Mouse (Mus musculus): ENCODE results near the gene Pim3. TPM values are rescaled to one million over a fixed set of nuclear protein-coding genes. Genes with fewer than 3 reads are reported as not detected.

The Pim3 gene
- total RNA-seq, 2 experiments from 2014 or later, result 13.4 to 26.0 TPM

DNA sequence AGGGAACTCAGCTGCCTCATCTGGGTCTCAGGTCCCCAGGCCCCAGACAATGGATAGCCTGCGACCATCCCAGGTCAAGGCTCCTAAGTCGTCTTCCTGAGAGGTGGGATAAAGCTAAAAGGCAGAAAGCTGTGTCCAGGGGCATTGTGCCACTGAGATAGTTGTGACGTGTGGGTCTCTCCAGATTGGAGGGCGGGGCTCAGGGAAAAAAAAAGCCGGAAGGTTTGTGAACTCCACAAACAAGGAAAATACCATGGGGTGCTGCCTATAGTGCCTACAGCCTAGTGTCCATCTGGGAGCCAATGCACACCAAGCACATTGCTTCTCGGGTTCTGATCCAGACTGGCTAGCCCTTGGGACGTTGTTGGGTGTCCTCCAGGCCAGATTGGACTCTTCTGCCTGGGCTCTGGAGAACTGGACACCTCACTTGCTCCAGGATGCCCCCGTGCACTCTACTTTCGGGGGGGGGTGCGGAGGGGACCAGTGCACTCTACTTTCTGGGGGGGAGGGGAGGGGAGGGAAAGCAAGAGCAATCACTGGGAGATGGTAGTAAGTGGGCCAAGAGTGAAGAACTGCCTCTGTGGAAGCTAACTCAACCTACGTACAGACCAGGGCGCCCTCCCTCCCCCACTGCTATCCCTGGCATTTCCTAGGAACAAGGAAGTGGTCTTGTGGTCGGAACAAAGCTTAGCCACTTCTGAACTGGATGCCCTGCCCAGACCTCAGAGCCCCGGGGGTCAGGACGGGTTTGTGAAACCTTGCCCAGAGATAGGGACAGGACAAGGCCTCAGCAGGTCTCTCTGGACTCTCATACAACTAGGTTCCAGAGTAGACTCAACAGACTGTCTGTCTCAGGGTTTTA, 6.8 kb upstream of the Pim3 start:
- no peak for DNase-seq
- intact Hi-C loops (cut with DNase I; ENCODE audit: low total_unique reads), result no loop called here

DNA sequence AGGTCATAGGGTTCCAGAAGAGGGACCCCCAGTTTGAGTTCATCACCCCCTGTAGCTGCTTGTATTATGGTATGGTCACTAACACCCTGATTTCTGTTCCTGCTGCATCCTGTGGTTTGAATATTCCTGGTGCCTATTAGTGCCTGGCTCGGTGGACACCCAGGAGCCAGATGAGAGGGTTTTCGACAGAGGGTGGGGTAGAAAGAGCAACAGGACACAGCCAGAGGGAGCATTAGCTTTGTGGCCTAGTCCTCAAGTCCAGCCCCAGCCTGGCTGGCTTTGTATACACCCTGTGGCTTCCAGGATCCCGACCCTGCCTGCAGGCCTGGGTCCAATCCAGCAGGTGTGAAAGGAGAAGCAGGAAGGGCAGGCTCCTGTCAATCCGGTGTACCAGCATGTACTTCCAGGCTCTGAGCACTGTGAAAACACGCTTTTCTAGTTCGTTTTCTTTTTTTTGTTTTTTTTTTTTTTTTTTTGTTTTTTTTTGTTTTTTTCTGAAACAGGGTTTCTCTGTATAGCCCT, 6.0 kb upstream of the Pim3 start:
- intact Hi-C loops (cut with DNase I; ENCODE audit: low total_unique reads), result no loop called here
- DNase-seq, result no peak

DNA sequence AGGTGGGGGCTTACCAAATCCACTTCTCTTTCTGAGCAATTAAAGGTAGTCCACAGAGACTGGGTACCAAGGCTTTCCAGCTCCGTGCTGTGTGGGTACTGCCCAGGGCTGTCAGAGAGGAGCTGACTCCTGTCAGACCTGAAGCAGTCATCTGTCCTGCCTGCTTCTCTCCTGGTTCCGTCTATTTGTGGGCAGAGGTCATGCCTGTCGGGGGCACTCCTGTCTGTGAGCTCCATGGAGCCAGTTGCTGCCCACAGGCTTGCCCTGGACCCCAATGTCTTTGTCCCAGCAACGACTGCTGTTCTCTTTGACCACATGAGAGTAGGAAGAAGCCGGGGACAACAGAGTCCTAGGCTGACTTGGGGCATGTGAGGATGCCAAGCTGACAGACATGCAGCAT, 5.4 kb upstream of the Pim3 start:
- DNase-seq, result no peak
- intact Hi-C loops (cut with DNase I; ENCODE audit: low total_unique reads), result no loop called here

DNA sequence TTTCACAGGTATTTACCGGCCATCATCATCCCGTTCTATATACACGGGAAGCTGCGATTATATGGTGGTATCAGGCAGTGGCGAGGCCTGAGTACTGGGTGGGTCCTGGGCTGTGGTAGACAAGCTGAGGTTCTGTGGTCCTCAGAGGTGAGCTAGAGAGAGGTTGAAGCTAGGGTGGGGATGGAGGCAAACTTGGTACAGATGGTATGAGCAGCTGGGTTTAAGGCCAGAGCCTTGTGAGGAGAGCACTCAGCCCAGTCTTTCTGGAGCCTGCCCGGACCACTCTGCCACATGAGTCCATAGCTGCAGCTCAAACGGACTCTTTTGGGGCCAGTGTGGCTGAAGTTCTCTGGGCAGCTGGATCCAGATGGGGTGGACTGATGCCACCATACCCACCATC, 4.6 kb upstream of the Pim3 start:
- DNase-seq, result no peak
- intact Hi-C loops (cut with DNase I; ENCODE audit: low total_unique reads), result no loop called here

DNA sequence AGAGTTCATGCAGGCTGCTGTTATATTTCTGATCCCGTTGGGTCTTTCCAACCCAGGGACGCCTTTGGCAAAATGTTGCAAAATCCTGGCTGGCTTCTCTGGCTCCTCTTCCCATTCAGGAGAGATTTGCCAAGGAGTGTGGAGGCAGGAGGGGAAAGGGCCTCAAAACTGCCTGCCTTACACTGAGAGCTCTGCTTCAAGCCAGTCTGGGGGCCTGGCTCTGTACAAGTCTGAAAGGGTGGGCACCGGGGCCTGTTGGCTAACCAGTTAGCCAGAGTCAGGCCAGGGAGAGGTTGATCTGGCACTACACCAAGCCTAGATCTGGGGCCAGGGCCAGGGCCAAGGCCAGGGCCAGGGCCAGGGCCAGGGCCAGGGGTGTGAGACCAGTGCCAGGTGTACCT, 3.8 kb upstream of the Pim3 start:
- DNase-seq, result no peak
- intact Hi-C loops (cut with DNase I; ENCODE audit: low total_unique reads), result no loop called here

DNA sequence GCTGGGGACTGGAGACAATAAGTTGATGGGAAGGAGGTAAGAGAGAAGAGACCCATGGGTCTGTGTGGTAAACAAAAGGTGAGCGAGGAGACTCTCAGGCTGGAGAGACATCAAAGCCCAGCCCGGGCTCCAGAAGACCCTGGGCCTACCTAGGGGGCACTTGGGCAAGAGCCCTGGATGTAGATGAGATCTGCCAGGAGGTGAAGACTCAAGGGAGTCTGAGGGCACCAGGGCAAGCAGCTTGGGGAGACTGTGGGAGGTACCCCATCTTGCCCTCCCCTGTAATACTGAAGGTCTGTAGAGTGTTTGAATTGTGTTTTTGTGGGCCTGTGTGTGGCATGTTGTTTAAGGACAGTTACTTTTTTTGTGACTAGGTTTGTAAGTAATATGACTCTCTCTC, 3.3 kb upstream of the Pim3 start:
- intact Hi-C loops (cut with DNase I; ENCODE audit: low total_unique reads), result no loop called here
- DNase-seq, result no peak

DNA sequence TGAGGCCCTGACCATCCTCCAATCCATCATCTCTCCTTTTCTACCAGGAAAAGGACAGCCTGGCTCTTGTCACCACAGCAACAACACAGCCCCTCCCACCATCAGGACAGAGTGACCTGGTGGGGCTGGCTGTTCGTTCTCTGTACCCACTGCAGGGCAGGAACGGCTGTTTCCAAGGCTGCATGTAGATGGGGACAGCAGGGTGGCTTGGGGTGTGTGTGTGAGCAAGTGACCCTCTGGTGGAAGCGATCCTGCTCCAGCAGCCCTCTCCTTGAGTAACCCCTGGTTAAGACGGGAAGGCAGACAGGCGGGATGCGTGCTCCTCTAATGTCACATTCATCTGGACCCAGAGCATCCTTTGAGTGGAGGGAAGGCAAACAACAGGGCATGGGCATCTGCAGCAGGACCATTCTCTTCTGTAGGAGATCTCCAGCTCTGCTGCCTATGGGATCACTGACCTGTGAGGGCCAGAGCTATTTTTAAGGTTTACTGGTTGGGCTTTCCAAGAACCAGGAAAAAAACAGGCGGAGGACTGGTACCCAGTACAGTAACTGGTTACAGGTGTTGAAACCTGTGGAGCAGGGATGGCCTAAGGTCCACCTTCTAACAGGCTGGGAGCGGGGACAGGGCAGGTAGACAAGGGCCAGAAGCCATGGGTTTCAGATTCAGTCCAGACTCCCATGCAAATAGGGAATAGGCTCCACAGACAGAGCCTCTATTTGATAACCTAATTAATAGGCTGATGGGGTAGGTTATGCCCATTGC, 2.6 kb upstream of the Pim3 start:
- intact Hi-C loops (cut with DNase I; ENCODE audit: low total_unique reads), result no loop called here
- DNase-seq, result no peak

DNA sequence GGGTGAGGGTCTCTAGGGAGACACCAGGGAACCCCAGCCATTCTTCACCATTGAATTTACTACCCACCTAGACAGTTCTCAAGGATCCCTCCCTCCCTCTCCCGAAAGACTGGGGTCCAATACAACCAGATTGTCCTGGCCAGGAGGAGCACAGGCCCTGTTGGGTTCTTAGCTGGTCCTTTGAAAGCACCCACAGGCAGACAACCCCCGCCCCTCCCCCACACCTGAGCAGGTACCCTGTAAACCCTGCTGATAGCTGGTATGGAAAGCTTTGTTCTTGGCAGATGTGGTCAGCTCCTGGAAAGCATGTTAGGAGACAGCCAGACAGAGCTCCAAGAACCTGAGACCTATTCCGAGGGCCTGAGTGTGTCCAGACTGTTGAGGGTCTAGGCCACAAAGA, 1.2 kb upstream of the Pim3 start:
- no peak for DNase-seq
- intact Hi-C loops (cut with DNase I; ENCODE audit: low total_unique reads), result no loop called here

DNA sequence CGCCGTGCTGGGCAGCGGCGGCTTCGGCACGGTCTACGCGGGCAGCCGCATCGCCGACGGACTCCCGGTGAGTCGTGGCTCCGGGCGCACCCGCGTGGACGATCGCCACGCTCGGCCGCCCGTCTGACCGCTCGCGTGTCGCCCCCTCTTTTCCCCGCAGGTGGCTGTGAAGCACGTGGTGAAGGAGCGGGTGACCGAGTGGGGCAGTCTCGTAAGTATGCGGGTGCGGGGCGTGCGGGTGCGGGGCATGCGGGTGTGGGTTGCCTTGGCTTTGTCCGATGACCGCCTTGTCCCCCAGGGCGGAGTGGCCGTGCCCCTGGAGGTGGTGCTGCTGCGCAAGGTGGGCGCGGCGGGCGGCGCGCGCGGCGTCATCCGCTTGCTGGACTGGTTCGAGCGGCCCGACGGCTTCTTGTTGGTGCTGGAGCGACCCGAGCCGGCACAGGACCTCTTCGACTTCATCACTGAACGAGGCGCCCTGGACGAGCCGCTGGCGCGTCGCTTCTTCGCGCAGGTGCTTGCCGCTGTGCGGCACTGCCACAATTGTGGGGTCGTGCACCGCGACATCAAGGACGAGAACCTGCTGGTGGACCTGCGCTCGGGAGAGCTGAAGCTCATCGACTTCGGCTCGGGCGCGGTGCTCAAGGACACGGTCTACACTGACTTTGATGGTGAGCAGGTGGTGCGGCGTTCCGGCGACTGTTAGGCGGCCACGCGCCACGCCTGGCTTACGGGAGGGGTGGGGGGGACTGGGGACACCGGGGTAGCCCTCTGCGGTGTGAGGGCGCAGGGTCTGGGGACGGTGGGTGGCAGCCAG, 1.1 kb downstream of the Pim3 start:
- DNase-seq, result no peak
- intact Hi-C loops (cut with DNase I; ENCODE audit: low total_unique reads), result no loop called here

DNA sequence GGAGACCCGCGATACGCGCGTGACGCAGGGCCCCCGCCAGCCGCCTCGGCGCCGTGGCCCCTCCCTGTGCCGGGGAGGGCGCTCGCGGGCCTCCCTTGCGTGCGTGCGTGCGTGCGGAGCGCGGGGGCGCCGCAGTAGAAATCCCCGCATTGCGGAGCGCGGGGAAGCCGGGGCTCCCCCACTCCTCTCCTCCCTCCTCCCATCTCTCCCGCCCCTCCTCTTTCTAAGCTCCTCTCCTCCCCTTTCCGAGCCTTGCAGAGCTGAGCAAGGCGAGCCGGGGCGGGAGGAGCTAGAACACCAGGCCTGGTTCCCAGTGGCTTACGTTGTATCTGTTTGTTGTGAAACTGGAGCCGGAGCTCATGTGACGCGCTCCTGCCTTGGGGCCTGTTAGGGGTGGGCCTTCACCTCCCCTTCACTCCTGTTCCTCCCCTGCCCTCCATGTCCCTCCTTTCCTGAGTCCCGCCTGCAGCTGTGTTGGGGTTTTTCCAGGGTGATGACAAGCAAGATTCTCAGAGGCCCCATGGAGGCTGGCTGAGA, 1.8 kb downstream of the Pim3 start:
- DNase-seq, result peak; percentile 92
- intact Hi-C loops (cut with DNase I; ENCODE audit: low total_unique reads), result no loop called here

DNA sequence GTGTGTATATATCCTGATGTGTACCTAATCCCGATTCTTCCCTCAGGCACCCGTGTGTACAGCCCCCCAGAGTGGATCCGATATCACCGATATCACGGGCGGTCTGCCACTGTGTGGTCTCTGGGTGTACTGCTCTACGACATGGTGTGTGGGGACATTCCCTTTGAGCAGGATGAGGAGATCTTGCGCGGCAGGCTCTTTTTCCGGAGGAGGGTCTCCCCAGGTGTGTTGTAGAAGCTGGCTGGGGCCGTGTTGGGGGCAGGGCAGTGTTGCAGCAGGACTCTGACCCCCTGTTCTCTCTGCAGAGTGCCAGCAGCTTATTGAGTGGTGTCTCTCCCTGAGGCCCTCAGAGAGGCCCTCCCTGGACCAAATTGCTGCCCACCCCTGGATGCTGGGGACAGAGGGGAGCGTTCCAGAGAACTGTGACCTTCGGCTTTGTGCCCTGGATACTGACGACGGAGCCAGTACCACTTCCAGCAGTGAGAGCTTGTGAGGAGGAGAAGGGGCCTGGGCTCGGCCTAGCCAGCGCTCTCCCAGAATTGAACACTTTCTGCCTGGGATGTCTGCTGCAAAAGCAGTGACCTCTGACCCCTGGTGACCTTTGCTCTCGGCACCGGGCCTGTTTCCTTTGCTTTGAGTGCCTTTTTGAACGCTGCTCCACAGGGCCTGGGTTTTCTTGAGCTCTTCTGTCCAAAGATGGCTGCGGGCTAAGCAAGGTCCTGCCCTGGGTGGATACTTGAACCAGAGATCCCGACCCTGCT, 2.5 kb downstream of the Pim3 start:
- DNase-seq, result no peak
- intact Hi-C loops (cut with DNase I; ENCODE audit: low total_unique reads), result no loop called here

DNA sequence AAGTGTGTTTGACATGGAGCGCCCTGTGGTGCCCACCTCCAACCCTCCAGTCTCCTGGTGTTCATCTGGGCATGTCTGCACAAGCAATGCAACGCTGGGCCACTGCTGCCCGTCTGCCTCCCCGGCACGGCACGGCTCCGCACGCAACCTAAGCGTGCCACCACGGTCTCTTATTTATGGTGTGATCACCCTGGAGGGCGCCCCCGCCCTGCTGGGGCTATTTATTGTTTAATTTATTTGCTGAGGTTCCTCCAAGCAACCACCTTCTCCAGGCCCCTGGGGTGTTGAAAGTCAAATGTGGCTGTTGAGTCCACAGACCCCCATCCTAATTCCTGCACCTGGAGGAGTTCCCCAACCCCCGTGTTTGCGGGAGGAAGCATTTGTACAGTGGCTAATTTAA, 3.1 kb downstream of the Pim3 start:
- DNase-seq, result no peak
- intact Hi-C loops (cut with DNase I; ENCODE audit: low total_unique reads), result no loop called here

DNA sequence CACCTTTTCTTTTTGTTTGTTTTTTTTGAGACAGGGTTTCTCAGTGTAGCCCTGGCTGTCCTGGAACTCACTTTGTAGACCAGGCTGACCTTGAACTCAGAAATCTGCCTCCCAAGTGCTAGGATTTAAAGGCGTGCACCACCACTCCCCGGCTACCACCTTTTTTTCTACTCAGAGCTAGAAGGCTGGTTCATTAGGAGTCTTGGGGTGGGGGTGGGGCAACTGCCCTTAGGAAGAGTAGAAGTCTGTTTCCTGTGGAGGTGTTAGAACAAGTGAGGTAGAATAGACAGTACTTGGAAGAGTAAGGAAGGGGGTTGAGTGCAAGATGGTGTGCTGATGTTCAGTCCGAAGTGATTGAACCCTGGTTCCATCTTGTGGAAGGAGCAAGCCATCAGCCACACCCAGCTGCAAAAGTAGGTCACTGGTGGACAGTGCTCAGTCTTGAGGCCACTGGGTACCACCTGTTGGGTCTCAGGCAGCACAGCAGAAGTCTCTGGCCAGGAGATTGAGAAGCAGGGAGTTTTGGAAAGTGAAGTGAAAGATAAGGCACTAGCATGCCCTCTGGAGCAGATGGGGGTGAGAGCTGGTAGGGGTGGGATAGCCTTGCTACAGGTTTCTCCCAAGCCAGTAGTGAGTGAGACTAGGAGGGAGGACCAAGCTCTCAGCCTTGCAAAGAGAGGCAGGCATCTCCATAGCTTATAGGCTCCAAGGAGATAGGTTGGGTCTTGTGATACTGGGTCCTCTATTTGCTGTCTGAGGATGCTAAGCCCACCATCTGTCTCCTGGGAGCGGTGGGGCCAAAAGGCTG, 4.1 kb downstream of the Pim3 start:
- intact Hi-C loops (cut with DNase I; ENCODE audit: low total_unique reads), result no loop called here
- DNase-seq, result no peak

DNA sequence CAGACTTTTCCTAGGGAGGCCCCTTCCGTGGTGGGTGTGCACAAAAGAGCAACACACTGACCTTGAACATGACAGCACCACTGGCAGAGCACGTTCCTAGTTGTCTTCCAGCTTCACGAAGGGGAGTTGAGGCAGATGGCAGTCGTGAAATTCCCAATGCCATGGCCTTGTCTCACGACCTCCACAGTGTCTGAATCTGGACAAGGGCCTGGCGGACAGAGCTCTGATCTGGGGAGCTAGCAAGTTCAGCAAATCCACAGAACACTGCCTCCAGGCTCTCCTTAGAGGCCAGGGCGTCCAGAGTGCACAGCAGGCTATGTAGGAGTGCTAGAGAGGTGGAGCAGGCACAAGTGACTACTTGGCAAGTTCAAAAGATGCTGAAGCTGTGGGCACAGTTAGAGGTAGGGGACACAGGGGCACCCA, 5.0 kb downstream of the Pim3 start:
- no peak for DNase-seq
- intact Hi-C loops (cut with DNase I; ENCODE audit: low total_unique reads), result no loop called here

DNA sequence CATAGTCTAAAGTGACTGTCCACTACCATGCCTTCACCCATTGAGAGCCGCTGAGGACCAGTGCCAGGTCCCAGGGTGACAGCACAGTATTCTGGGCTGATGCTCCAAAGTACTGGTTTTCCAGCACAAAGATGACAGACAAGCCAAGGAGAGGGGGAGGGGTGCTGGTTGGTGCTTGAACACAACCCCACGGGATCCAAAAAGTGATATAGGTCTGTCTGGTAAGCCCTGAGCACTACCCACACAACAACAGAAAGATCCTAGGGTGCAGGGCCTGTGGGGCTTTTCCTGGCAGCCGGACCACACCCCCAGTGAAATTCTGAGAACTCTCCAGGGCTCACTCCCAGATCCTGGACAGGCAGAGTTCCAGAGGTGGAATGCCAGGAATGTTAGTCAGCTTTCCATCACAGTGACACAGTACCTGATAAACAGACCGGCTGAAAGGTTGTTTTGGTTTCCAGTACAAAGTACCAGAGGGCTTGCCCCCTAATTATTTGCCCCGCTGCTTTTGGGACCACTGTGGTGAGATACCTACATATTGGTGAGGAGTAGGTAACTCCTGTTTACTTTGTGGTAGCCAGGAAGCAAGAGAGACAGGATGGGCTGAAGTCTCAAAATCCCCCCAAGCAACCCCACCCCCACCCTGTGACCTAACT, 5.5 kb downstream of the Pim3 start:
- DNase-seq, result no peak
- intact Hi-C loops (cut with DNase I; ENCODE audit: low total_unique reads), result no loop called here

DNA sequence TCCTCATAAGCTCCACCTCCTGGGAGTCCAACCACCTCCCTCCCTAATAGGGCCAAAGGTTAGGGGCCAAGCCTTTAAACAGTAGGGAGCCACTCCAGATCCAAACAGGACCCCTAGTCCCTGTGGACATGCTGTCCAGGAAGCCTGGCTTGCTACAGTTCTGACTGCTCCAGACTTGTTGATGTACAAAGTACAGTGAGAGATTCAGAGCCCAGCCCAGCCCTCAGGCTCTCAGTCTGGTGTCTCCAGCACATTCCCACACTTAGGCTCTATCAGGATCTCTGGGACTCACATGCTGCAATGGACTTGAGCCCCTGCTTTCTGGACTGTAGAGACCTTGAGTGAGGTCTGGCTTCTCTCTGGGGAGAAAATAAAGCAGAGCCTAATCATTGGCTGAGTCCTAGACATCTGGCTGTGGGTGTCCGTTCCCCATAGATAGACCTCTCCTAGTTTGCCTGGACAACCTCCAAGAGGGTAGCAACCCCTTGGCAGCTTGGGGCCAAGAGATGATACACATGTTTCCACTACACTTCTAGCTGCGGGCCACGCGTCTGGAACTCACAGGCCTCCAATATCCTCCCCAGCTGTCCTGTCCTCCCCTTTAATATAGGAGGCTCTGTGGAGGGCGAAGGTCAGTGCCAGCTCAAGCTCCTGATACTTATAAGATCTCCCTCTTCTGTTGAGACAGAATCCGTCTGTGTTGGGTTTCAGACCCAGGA, 6.2 kb downstream of the Pim3 start:
- intact Hi-C loops (cut with DNase I; ENCODE audit: low total_unique reads), result no loop called here
- DNase-seq, result no peak

Measured in gastrocnemius, postnatal 14 days (tissue).